Mouse (Mus musculus): ENCODE measurements at regions not wholly inside any gene's neighbourhood (a gene's known extent, or its start where the extent isn't known, plus 50 kb on each side); places are given as distances from the start of the nearest gene placed in this dataset.

DNA sequence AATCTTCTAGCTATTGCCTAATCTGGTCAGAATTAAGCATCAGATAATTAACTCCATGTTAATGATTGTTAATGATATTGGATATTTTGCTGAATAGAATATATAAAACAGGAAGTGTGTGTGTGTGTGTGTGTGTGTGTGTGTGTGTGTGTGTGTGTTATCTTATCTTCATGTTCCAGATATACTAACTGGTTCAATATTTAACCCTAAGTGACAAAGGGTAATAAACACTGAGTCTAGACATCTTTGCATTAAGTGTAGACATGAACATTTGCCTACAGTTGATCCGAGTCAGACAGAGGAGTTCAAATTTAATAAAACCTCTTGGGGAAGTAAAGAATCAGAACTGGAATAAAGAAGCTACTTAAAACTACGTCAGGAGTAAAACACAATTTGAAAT is 161.6 kb downstream of the Fsip2 start:
- no peaks in the 10 kb centered on the region for H3K4me1 ChIP-seq (ENCODE audit: control insufficient read depth, insufficient read depth, low read length)
- ATAC-seq (ENCODE audit: insufficient read depth, low FRiP score): no peak
- H3K4me3 ChIP-seq (replicated peaks; ENCODE audit: low read length): no peak overlapping the region
- H3K9me3 ChIP-seq (replicated peaks; ENCODE audit: control insufficient read depth, low read length): no peaks in the 10 kb centered on the region
- no peak overlapping the region for H3K27ac ChIP-seq (ENCODE audit: low read length)
- H3K36me3 ChIP-seq (ENCODE audit: control insufficient read depth, insufficient read depth, low read length): no peaks in the 10 kb centered on the region
- no peak overlapping the region for H3K4me2 ChIP-seq (ENCODE audit: low read depth, low read length)
- no peaks in the 10 kb centered on the region for H3K27me3 ChIP-seq (ENCODE audit: control insufficient read depth, insufficient read depth, low read length)
- H3K9ac ChIP-seq (ENCODE audit: low read length): no peak overlapping the region
- WGBS: 60% methylated on average over 2 of the region's 2 CpGs

DNA sequence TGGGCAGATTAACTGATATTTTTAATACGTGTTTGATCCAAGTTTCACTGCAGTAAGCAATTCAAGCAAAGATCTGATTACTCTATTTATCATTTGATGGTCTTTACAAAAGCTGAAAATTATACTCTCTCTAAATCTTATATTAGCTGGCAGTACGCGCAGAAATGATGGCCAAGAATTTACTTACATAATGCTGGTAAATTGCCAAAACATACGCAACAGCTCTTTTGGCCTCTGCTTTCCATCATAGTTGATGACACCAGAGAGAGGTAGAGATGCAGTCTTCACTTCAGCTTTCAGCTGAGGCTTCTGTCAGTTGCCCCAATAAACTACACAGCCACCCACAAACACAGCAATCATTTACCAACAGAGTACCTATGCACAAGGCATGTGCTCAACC is 182.9 kb downstream of the Fsip2 start:
- Histone ChIP-seq H3K4me3 (replicated peaks; ENCODE audit: low read length) (no peak overlapping the region), H3K9me3 (replicated peaks; ENCODE audit: control insufficient read depth, low read length) (no peaks in the 10 kb centered on the region), H3K4me1 (ENCODE audit: control insufficient read depth, insufficient read depth, low read length) (no peaks in the 10 kb centered on the region; the same call in 1 of the 2 replicates), H3K36me3 (ENCODE audit: control insufficient read depth, insufficient read depth, low read length) (no peaks in the 10 kb centered on the region), H3K27ac (ENCODE audit: low read length) (no peak overlapping the region), H3K9ac (ENCODE audit: low read length) (no peak overlapping the region), H3K27me3 (ENCODE audit: control insufficient read depth, insufficient read depth, low read length) (no peaks in the 10 kb centered on the region), H3K4me2 (ENCODE audit: low read depth, low read length) (no peak overlapping the region)
- WGBS: 38% methylated on average over 4 of the region's 4 CpGs
- no peak for ATAC-seq (ENCODE audit: insufficient read depth, low FRiP score)

DNA sequence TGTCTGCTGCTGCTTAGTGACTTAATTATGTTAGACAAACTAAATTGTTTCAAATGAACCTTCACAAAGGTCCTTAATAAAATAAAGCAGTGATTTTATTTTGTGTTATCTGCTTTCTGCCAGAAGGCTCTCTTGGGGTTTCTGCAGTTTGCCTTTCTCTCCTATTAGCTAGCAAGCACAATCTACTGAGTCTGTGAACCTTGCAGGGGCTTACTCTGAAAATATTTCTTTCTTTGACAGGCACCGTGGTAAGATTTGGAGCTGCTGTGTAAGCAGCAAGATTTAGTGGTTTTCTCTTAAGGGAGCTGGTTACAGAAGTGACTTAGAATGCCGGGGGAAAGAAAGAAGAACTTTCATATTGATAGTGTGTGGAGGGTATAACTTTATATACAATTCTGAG is 187.3 kb downstream of the Fsip2 start:
- H3K4me1 ChIP-seq (ENCODE audit: control insufficient read depth, insufficient read depth, low read length): no peaks in the 10 kb centered on the region; the same call in 1 of the 2 replicates
- H3K36me3 ChIP-seq (ENCODE audit: control insufficient read depth, insufficient read depth, low read length): no peaks in the 10 kb centered on the region
- ATAC-seq (ENCODE audit: insufficient read depth, low FRiP score): no peak
- H3K9ac ChIP-seq (ENCODE audit: low read length): no peak overlapping the region
- H3K27me3 ChIP-seq (ENCODE audit: control insufficient read depth, insufficient read depth, low read length): no peaks in the 10 kb centered on the region
- 36% methylated on average over 2 of the region's 2 CpGs for WGBS
- no peak overlapping the region for H3K4me3 ChIP-seq (replicated peaks; ENCODE audit: low read length)
- H3K4me2 ChIP-seq (ENCODE audit: low read depth, low read length): no peak overlapping the region
- H3K27ac ChIP-seq (ENCODE audit: low read length): no peak overlapping the region
- no peaks in the 10 kb centered on the region for H3K9me3 ChIP-seq (replicated peaks; ENCODE audit: control insufficient read depth, low read length)

DNA sequence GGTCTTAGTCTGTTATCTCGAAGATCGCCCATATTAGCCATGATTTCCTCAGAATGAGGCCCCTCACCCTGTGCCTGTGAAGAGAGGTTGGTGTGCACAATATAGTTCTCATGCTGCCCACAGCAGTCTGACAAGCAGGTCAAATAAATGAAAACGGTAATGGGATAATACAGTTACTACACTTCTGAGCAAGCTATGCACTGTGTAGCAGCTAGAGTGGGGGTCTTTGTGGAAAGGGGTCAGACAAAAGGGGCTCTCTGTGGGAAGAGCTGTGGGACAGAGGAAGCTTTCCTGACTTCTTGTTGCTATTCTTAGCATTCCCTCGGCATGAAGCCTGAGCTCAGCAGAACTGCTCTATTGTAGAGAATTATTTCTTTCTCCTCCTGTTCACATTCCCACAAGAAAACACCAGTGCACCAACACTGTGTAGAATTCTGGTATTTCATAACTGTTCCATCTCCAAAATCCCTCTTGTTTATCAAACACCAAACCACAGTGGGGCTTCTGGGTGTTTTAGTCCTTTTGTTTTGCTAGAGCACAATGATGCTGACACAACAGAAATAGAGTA is 187.9 kb downstream of the Fsip2 start:
- no peak for ATAC-seq (ENCODE audit: insufficient read depth, low FRiP score)

DNA sequence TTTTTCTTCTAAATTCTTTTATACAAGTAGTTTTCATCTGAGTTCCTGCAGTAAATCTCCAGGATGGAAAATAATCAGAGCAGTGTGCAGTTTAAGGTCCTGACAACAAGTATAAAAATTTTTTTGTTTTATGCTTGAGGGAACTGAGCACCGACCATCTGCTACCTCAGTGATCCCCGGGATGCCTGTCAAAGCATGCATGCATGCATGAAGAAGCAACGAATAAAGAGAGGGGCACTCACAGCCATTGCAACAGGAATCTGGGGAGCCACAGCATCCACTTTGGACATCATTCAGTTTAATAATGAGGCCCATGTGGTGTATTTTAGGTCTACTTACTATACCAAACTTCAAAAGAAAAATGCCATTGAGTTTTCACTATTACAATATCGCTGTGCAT is 222.4 kb downstream of the Fsip2 start:
- no peak for ATAC-seq (ENCODE audit: insufficient read depth, low FRiP score)
- Histone ChIP-seq H3K36me3 (ENCODE audit: control insufficient read depth, insufficient read depth, low read length) (no peaks in the 10 kb centered on the region), H3K4me1 (ENCODE audit: control insufficient read depth, insufficient read depth, low read length) (no peaks in the 10 kb centered on the region), H3K4me3 (replicated peaks; ENCODE audit: low read length) (no peak overlapping the region), H3K4me2 (ENCODE audit: low read depth, low read length) (no peak overlapping the region), H3K27me3 (ENCODE audit: control insufficient read depth, insufficient read depth, low read length) (no peaks in the 10 kb centered on the region), H3K9ac (ENCODE audit: low read length) (no peak overlapping the region), H3K9me3 (replicated peaks; ENCODE audit: control insufficient read depth, low read length) (no peaks in the 10 kb centered on the region), H3K27ac (ENCODE audit: low read length) (no peak overlapping the region)
- WGBS: 73% methylated on average over 4 of the region's 4 CpGs

More for the DNA sequence above, 187.9 kb downstream of the Fsip2 start:
- Histone ChIP-seq H3K27me3 (ENCODE audit: control insufficient read depth, insufficient read depth, low read length) (no peaks in the 10 kb centered on the region), H3K9me3 (replicated peaks; ENCODE audit: control insufficient read depth, low read length) (no peaks in the 10 kb centered on the region), H3K9ac (ENCODE audit: low read length) (no peak overlapping the region), H3K27ac (ENCODE audit: low read length) (peak overlapping the region; percentile 64), H3K36me3 (ENCODE audit: control insufficient read depth, insufficient read depth, low read length) (no peaks in the 10 kb centered on the region), H3K4me2 (ENCODE audit: low read depth, low read length) (no peak overlapping the region), H3K4me3 (replicated peaks; ENCODE audit: low read length) (no peak overlapping the region), H3K4me1 (ENCODE audit: control insufficient read depth, insufficient read depth, low read length) (no peaks in the 10 kb centered on the region; the same call in 1 of the 2 replicates)
- 50% methylated on average over 4 of the region's 4 CpGs for WGBS

Data from stomach, embryonic 16.5 days (tissue).